Mouse (Mus musculus) urinary bladder, adult 2 months (tissue): Measurements from ENCODE around the gene Rsrp1. TPM values are rescaled to one million over a fixed set of nuclear protein-coding genes. Genes with fewer than 3 reads are reported as not detected.

ENCODE experiments used
- DNase-seq: peaks from one replicate; pipeline ENCODE4 v3.0.0; 2022; ENCODE audit warnings: low spot score
- polyA plus RNA-seq: library from polyadenylated mRNA; depleted of rRNA; stranded (reverse); fragments of >200 nt; gene quantifications from 2 replicates; pipeline ENCODE4 v1.2.3, GENCODE M21; 2012

Gene Rsrp1
- polyA plus RNA-seq, 1 experiment, result 969 TPM

- DNase-seq, result no peak
Measured at GRCm38 (mm10) chr4:134922111-134922924, 1.1 kb upstream of the Rsrp1 start.

GRCm38 (mm10) chr4:134922925-134923244 lies 507 bp upstream of the Rsrp1 start:
- peak; percentile 50 for DNase-seq

GRCm38 (mm10) chr4:134924019-134924741 lies 788 bp downstream of the Rsrp1 start:
- peak; percentile 49 for DNase-seq

GRCm38 (mm10) chr4:134925206-134925605 lies 1.8 kb downstream of the Rsrp1 start:
- no peak for DNase-seq

- DNase-seq, result no peak
Measured at GRCm38 (mm10) chr4:134927815-134928463, 4.5 kb downstream of the Rsrp1 start.

GRCm38 (mm10) chr4:134928464-134928836 lies 5.1 kb downstream of the Rsrp1 start:
- DNase-seq, result no peak

- DNase-seq, result no peak
Measured at GRCm38 (mm10) chr4:134929536-134929935, 6.1 kb downstream of the Rsrp1 start.

- no peak for DNase-seq
Measured at GRCm38 (mm10) chr4:134930190-134930589, 6.8 kb downstream of the Rsrp1 start.

- peak; percentile 79 for DNase-seq
Measured at GRCm38 (mm10) chr4:134930684-134931481, 7.5 kb downstream of the Rsrp1 start, which contains the start of gene Syf2. Gene Syf2, plus strand, starts transcription at chr4:134930898.

- no peak for DNase-seq
Measured at GRCm38 (mm10) chr4:134937240-134938176, 14.1 kb downstream of the Rsrp1 start.

- DNase-seq, result no peak
Measured at GRCm38 (mm10) chr4:134939900-134940299, 16.5 kb downstream of the Rsrp1 start.

GRCm38 (mm10) chr4:134943758-134944538 lies 20.6 kb downstream of the Rsrp1 start:
- DNase-seq, result no peak

GRCm38 (mm10) chr4:134946024-134946744 lies 22.8 kb downstream of the Rsrp1 start:
- peak; percentile 31 for DNase-seq

- no peak for DNase-seq
Measured at GRCm38 (mm10) chr4:134950518-134951091, 27.2 kb downstream of the Rsrp1 start.

GRCm38 (mm10) chr4:134954461-134954860 lies 31.1 kb downstream of the Rsrp1 start:
- DNase-seq, result no peak

GRCm38 (mm10) chr4:134955196-134955595 lies 31.8 kb downstream of the Rsrp1 start:
- DNase-seq, result no peak

GRCm38 (mm10) chr4:134955845-134956244 lies 32.5 kb downstream of the Rsrp1 start:
- no peak for DNase-seq

- no peak for DNase-seq
Measured at GRCm38 (mm10) chr4:134956328-134956727, 32.9 kb downstream of the Rsrp1 start.
